Mouse (Mus musculus): ENCODE results near the gene Klra5. TPM values are rescaled to one million over a fixed set of nuclear protein-coding genes. Genes with fewer than 3 reads are reported as not detected.
"Not testable (repeated sequence)": the region's sequence is repeated elsewhere in the genome, so short reads cannot be mapped to it uniquely, and the experiment has no call there.

Gene Klra5
- total RNA-seq (2021): not detected

GRCm38 (mm10) chr6:129917476-129917946, at the start of gene Klra5:
Klra5 (minus strand) TSS chr6:129917650.
- intact Hi-C loops (cut with DNase I): not testable (repeated sequence)

GRCm38 (mm10) chr6:129916996-129917395, 454 bp downstream of the Klra5 start:
- intact Hi-C loops (cut with DNase I): no loop called here
- DNase-seq: no peak

More at GRCm38 (mm10) chr6:129917476-129917946, at the start of gene Klra5:
- DNase-seq: not testable (repeated sequence)

- intact Hi-C loops (cut with DNase I): no loop called here
- DNase-seq: no peak
Measured at GRCm38 (mm10) chr6:129882525-129882924, 34.9 kb downstream of the Klra5 start.

- DNase-seq: no peak
- intact Hi-C loops (cut with DNase I): no loop called here
Measured at GRCm38 (mm10) chr6:129876549-129876948, 40.9 kb downstream of the Klra5 start, which contains the start of gene Klra17. Klra17 (minus strand) TSS chr6:129876672.

GRCm38 (mm10) chr6:129862349-129862748, 55.1 kb downstream of the Klra5 start, which contains the start of gene Gm17631:
Gm17631 (plus strand) TSS chr6:129862649.
- intact Hi-C loops (cut with DNase I); DNase-seq: not testable (repeated sequence)

Other genes starting within 250 kb of the Klra5 start
- gene Klrc1, start 238.7 kb downstream of the Klra5 start, total RNA-seq (2021): not detected
- not detected for gene Klri1, start 200.5 kb downstream of the Klra5 start, total RNA-seq (2021)
- not detected for gene Klri2, start 177.2 kb downstream of the Klra5 start, total RNA-seq (2021)
- not detected for gene Gm156, start 133.4 kb downstream of the Klra5 start, total RNA-seq (2021)
- gene Gm17631, start 55.0 kb downstream of the Klra5 start, total RNA-seq (2021): not detected
- gene Klra17, start 41.0 kb downstream of the Klra5 start, total RNA-seq (2021): not detected
- gene Klra6, start 109.3 kb upstream of the Klra5 start, total RNA-seq (2021): not detected
- gene Klra4, start 149.6 kb upstream of the Klra5 start, total RNA-seq (2021): not detected
- under 1 TPM in 1 of 2 experiments, not detected in 1; 0.22 TPM for gene Klra8, start 212.2 kb upstream of the Klra5 start, total RNA-seq (2021)

Measured in heart, postnatal 10 days (tissue).